Mouse (Mus musculus) kidney, embryonic 15.5 days (tissue): Measurements from ENCODE around the gene Prkcq. TPM values are rescaled to one million over a fixed set of nuclear protein-coding genes. Genes with fewer than 3 reads are reported as not detected.

Experiments used
- ATAC-seq: fragments of 200-750 bp; cut with Nextera tagmentation; replicated peaks from 2 replicates; pipeline ENCODE4 v1.8.0; 2017; ENCODE audit warnings: moderate TSS enrichment; ENCODE audit not compliant: low FRiP score
- H3K27ac ChIP-seq: fragments of 300-500 bp; sonication (generic); 2 replicates; pipeline ENCODE4 v1.5.1; 2015; ENCODE audit warnings: mild to moderate bottlenecking, inconsistent platforms
- H3K27me3 ChIP-seq: fragments of 300-500 bp; sonication (generic); 2 replicates; pipeline ENCODE4 v1.6.1; 2015; ENCODE audit warnings: inconsistent platforms
- H3K36me3 ChIP-seq: fragments of 300-500 bp; sonication (generic); 2 replicates; pipeline ENCODE4 v1.6.1; 2015; ENCODE audit warnings: inconsistent platforms
- H3K4me1 ChIP-seq: fragments of 300-500 bp; sonication (generic); 2 replicates; pipeline ENCODE4 v1.6.1; 2015; ENCODE audit warnings: inconsistent platforms
- H3K4me2 ChIP-seq: fragments of 300-500 bp; sonication (generic); 2 replicates; pipeline ENCODE4 v1.6.1; 2015; ENCODE audit warnings: moderate library complexity, mild to moderate bottlenecking, inconsistent platforms
- H3K4me3 ChIP-seq: fragments of 300-500 bp; sonication (generic); replicated peaks from 2 replicates; pipeline ENCODE4 v1.5.1; 2015; ENCODE audit warnings: mild to moderate bottlenecking, inconsistent platforms
- H3K9ac ChIP-seq: fragments of 300-500 bp; sonication (generic); 2 replicates; pipeline ENCODE4 v1.6.1; 2015; ENCODE audit warnings: mild to moderate bottlenecking, inconsistent platforms
- H3K9me3 ChIP-seq: fragments of 300-500 bp; sonication (generic); replicated peaks from 2 replicates; pipeline ENCODE4 v1.6.1; 2016; ENCODE audit warnings: inconsistent platforms
- WGBS: fragments of 180-500 bp; shearing (Covaris S2); methylation state at CpG from one replicate; pipeline ENCODE4 v1.1.7; 2015; ENCODE audit warnings: mixed read lengths; 5-methylcytosine and 5-hydroxymethylcytosine counted together
- polyA plus RNA-seq: library from polyadenylated mRNA; unstranded; fragments of >200 nt; fragmentation: Nextera tagmentation; extraction: Ambion mirVana; gene quantifications from 2 replicates; pipeline ENCODE4 v1.2.1, GENCODE M21; 2015

Gene Prkcq
- polyA plus RNA-seq, 1 experiment from 2014 or later, result 3.4 TPM

DNA sequence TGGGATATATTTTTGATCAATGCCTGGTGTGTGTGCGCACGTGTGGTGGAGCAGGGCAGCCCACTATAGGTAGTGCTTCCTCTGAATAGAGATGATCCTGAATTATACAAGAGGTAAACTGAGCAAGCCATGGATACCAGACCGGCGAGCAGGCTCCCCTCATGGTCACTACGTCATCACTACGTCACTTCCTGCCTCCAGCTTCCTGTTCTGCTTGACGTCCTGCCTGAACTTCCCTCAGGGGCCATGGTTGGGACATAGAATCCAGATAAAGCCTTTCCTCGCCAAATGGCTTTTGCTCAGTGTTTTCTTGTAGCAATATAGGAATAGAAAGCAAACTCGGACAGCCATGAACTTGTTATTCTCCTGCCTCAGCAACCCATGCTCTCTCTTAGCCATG lies 33.1 kb downstream of the Prkcq start:
- H3K4me3 ChIP-seq, result no peak overlapping the region
- no peaks in the 10 kb centered on the region for H3K36me3 ChIP-seq
- no peak overlapping the region for H3K9ac ChIP-seq
- H3K4me1 ChIP-seq, result no peaks in the 10 kb centered on the region
- H3K9me3 ChIP-seq, result no peaks in the 10 kb centered on the region
- WGBS, result 85% methylated on average over 9 of the region's 9 CpGs
- H3K27ac ChIP-seq, result no peak overlapping the region
- ATAC-seq, result no peak
- no peaks in the 10 kb centered on the region for H3K27me3 ChIP-seq
- H3K4me2 ChIP-seq, result no peak overlapping the region

DNA sequence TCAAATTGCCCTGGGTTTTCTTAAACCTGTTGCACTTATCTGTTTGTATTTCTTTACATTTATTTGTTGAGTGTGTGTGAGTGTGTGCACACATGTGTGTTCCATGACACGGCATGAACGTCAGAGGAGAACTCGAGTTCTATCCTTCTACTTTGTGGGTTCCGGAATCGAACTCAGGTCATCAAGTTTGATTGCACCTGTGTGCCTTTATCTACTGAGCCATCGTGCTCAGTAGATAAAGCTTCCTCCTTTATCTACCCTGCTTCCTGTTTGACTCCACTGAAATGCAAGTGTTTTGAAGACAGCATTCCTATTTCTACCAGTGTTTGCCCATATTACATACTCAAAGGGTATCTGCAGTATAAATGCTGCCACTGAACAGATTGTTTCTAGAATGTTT lies 33.8 kb downstream of the Prkcq start:
- no peak overlapping the region for H3K9ac ChIP-seq
- no peak overlapping the region for H3K27ac ChIP-seq
- H3K4me1 ChIP-seq, result no peaks in the 10 kb centered on the region
- H3K9me3 ChIP-seq, result no peaks in the 10 kb centered on the region
- 91% methylated on average over 6 of the region's 6 CpGs for WGBS
- H3K4me3 ChIP-seq, result no peak overlapping the region
- no peaks in the 10 kb centered on the region for H3K27me3 ChIP-seq
- H3K4me2 ChIP-seq, result no peak overlapping the region
- no peaks in the 10 kb centered on the region for H3K36me3 ChIP-seq
- no peak for ATAC-seq

DNA sequence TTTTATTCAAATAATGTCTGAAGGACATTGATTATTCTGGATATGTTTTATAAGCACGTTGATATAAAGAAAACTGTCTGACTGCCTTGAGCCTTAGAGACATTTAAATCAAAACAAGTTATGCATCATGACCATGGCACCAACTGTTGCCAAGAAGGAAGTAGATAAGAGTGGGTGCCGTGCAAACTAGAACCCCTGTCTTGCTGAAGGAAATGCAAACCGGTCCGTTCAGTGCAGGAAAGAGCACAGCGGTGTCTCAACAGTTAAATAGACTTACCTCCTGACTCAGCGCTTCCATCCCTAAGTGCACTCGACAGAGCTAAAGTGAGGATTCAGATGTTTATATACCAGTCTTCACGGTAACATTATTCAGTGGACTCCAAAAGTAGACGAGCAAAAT lies 36.4 kb downstream of the Prkcq start:
- H3K27me3 ChIP-seq, result no peaks in the 10 kb centered on the region
- no peak overlapping the region for H3K4me3 ChIP-seq
- WGBS, result 77% methylated on average over 9 of the region's 9 CpGs
- no peaks in the 10 kb centered on the region for H3K9me3 ChIP-seq
- no peaks in the 10 kb centered on the region for H3K36me3 ChIP-seq
- H3K4me2 ChIP-seq, result no peak overlapping the region
- H3K4me1 ChIP-seq, result 0 out of 2 replicates have a peak, but pooled peaks cover 4% of the 10 kb centered on the region
- H3K9ac ChIP-seq, result no peak overlapping the region
- H3K27ac ChIP-seq, result no peak overlapping the region
- no peak for ATAC-seq

GRCm38 (mm10) chr2:11209335-11209734 lies 37.4 kb downstream of the Prkcq start:
- no peak overlapping the region for H3K4me2 ChIP-seq
- H3K9me3 ChIP-seq, result no peaks in the 10 kb centered on the region
- 72% methylated on average over 6 of the region's 6 CpGs for WGBS
- H3K4me3 ChIP-seq, result no peak overlapping the region
- ATAC-seq, result no peak
- no peaks in the 10 kb centered on the region for H3K36me3 ChIP-seq
- no peak overlapping the region for H3K9ac ChIP-seq
- H3K27me3 ChIP-seq, result no peaks in the 10 kb centered on the region
- 0 out of 2 replicates have a peak, but pooled peaks cover 4% of the 10 kb centered on the region for H3K4me1 ChIP-seq
- H3K27ac ChIP-seq, result no peak overlapping the region

DNA sequence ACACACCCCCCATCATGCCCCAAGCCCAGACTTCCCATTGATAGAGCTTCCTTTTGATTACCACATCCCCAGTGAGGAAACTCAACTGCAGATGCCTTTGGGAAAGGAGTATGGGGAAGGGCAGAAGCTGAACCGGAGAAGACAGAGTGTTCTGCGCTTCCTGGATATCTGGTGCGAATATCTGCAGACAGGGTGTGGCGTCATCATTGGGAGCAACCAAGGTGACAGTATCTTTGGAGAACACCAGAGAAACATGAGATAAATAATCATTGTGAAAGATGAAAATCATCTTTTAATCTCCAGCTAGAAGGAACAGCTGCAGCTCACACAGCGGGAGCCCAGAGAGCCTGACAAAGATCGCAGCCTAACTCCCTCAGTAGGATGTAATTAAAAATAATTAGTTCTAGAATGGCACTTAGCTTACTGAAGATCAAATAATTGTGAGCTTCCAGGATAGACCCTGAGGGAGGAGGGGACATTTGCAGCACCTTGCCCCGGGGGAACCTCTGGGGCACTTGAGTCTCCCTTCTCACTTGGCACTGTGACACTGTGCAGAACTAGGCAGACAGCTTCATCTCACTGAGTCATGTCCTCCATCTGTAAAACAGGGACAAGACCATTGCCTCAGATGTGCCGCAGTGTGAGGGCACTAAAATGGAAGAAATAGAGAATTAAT lies 38.5 kb downstream of the Prkcq start:
- Histone ChIP-seq H3K36me3 (no peaks in the 10 kb centered on the region), H3K9me3 (no peaks in the 10 kb centered on the region), H3K4me1 (0 out of 2 replicates have a peak, but pooled peaks cover 4% of the 10 kb centered on the region), H3K4me2 (no peak overlapping the region), H3K27me3 (no peaks in the 10 kb centered on the region), H3K4me3 (no peak overlapping the region), H3K9ac (no peak overlapping the region), H3K27ac (no peak overlapping the region)
- no peak for ATAC-seq
- WGBS, result 77% methylated on average over 8 of the region's 8 CpGs

GRCm38 (mm10) chr2:11211961-11212562 lies 40.2 kb downstream of the Prkcq start:
- no peak overlapping the region for H3K4me2 ChIP-seq
- no peaks in the 10 kb centered on the region for H3K36me3 ChIP-seq
- no peak overlapping the region for H3K4me3 ChIP-seq
- H3K9ac ChIP-seq, result no peak overlapping the region
- WGBS, result 38% methylated on average over 7 of the region's 7 CpGs
- H3K9me3 ChIP-seq, result no peaks in the 10 kb centered on the region
- H3K27me3 ChIP-seq, result no peaks in the 10 kb centered on the region
- H3K27ac ChIP-seq, result no peak overlapping the region
- 0 out of 2 replicates have a peak, but pooled peaks cover 4% of the 10 kb centered on the region for H3K4me1 ChIP-seq
- ATAC-seq, result peak; percentile 83

DNA sequence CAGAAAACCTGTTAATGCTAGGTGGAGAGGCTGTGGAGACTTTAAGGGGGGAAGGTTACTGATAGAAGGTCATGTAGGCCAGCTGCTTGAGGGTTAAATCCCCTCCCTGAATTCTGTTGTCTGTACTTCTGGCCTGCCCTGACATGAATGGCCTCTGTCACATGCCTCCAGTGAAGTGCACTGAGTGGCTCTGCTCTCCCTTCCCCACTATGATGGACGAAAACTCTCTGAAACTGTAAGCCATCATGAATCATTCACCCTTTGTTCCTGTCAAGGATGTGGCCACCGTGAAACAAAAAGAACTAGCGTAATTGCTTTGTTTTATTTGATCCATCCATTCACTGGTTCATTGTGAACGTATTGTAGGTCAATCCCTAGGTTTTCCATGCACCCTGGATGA lies 44.5 kb downstream of the Prkcq start:
- 72% methylated on average over 4 of the region's 4 CpGs for WGBS
- Histone ChIP-seq H3K4me3 (no peak overlapping the region), H3K36me3 (no peaks in the 10 kb centered on the region), H3K4me1 (0 out of 2 replicates have a peak, but pooled peaks cover 4% of the 10 kb centered on the region), H3K27me3 (no peaks in the 10 kb centered on the region), H3K9ac (no peak overlapping the region), H3K27ac (no peak overlapping the region), H3K9me3 (no peaks in the 10 kb centered on the region), H3K4me2 (no peak overlapping the region)
- ATAC-seq, result no peak

DNA sequence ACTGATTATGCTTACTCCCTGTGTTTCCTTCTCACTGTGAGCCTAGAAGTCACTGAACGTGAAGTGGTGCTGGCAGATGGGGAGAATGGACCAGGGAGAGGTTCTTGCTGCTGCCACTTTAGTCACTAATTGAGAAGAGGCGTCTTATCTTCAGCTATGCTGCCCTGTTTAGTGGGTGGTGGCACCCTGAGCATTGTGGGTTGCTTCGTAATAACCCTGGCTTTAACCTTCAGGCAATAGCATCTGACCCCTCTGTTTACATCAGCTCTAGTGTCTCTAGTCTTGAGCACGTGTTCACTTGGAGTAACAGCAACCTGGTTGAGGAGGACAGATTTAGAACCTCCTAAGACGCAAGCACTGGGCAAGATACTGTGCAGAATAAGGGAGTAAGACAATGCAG lies 44.9 kb downstream of the Prkcq start:
- ATAC-seq, result no peak
- H3K9me3 ChIP-seq, result no peaks in the 10 kb centered on the region
- no peak overlapping the region for H3K27ac ChIP-seq
- no peak overlapping the region for H3K4me2 ChIP-seq
- 74% methylated on average over 5 of the region's 5 CpGs for WGBS
- no peaks in the 10 kb centered on the region for H3K36me3 ChIP-seq
- no peak overlapping the region for H3K9ac ChIP-seq
- no peak overlapping the region for H3K4me3 ChIP-seq
- H3K27me3 ChIP-seq, result no peaks in the 10 kb centered on the region
- H3K4me1 ChIP-seq, result 0 out of 2 replicates have a peak, but pooled peaks cover 2% of the 10 kb centered on the region

DNA sequence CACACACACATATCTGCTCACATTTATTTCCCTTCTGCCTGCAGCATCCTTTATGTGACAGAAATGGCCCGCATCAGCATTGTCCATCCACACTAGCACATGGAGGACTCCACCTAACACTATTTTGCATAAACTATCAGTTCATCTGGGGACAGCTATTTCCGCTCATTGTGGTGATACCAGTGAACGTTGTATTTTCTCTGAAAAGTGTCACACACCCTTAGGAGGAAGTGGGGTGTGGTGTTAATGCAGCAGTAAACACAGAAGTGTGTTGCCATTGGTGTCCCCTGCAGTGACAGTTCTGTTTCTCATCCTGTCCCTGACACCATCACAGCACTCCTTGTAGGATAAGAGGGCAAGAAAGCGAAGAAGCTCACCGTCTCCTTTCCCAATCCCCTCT lies 46.2 kb downstream of the Prkcq start:
- no peaks in the 10 kb centered on the region for H3K27me3 ChIP-seq
- no peak overlapping the region for H3K4me2 ChIP-seq
- no peaks in the 10 kb centered on the region for H3K36me3 ChIP-seq
- WGBS, result 79% methylated on average over 5 of the region's 5 CpGs
- H3K27ac ChIP-seq, result no peak overlapping the region
- H3K4me1 ChIP-seq, result no peaks in the 10 kb centered on the region
- no peak for ATAC-seq
- H3K9me3 ChIP-seq, result no peaks in the 10 kb centered on the region
- no peak overlapping the region for H3K9ac ChIP-seq
- no peak overlapping the region for H3K4me3 ChIP-seq

GRCm38 (mm10) chr2:11219262-11219661 lies 47.4 kb downstream of the Prkcq start:
- Histone ChIP-seq H3K4me3 (no peak overlapping the region), H3K9ac (no peak overlapping the region), H3K27ac (no peak overlapping the region), H3K4me1 (no peaks in the 10 kb centered on the region), H3K4me2 (no peak overlapping the region), H3K36me3 (no peaks in the 10 kb centered on the region), H3K9me3 (no peaks in the 10 kb centered on the region), H3K27me3 (no peaks in the 10 kb centered on the region)
- 94% methylated on average over 2 of the region's 2 CpGs for WGBS
- ATAC-seq, result no peak

DNA sequence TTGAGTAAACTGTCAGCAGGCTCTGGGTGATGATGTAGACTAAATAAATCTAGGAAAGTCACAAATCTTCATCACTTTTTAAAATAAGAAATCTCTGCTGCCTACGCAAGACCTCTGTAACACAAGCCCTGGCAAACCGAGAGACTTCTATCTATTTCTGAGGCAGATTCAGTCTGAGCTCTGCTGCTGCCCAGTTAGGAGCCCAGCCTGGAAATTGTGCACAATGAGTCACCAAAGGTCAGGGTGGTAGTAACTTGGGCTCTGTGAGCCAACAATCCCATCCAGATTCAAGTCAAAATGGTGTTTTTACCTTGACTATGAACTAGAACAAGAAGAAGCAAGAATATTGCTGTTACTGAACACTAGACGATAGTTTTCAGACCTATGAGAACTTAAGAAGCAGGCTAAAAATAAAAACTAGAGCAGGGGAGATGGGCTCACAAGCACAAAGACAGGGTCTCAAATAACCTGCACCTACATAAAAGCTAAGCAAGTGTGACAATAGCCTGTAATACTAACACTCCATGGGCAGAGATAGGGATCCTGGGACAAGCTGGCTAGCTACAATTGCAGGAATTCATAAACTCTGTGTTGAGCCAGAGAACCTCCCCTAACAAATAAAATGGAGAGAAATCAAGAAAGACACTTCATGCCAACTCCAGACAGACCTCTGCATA lies 53.0 kb downstream of the Prkcq start:
- H3K4me2 ChIP-seq, result no peak overlapping the region
- peak; percentile 82; the same call in 1 of the 2 replicates for ATAC-seq
- no peak overlapping the region for H3K4me3 ChIP-seq

DNA sequence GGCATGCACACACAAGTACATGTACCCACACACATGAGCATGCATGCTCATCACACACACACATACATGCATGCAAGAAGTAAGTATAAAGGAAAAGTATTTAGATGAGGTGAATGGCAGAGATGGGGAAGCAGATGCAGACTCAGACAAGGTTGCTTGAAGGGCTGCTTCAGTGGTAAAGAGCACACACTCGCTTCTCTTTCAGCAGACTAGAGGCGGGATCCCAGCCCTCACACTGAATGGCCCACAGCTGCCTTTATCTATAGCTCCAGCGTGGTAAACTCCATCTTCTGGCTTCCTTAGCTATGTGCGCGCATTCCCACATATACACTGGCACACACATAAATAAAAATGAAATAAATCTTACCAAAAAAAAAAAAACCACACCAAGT lies 53.6 kb downstream of the Prkcq start:
- no peaks in the 10 kb centered on the region for H3K4me1 ChIP-seq
- no peak overlapping the region for H3K9ac ChIP-seq
- H3K4me2 ChIP-seq, result no peak overlapping the region
- H3K27ac ChIP-seq, result no peak overlapping the region
- 73% methylated on average over 5 of the region's 5 CpGs for whole genome bisulfite sequencing
- no peaks in the 10 kb centered on the region for H3K27me3 ChIP-seq
- no peaks in the 10 kb centered on the region for H3K36me3 ChIP-seq
- no peaks in the 10 kb centered on the region for H3K9me3 ChIP-seq
- no peak overlapping the region for H3K4me3 ChIP-seq
- ATAC-seq, result no peak

More for the DNA sequence above, 53.0 kb downstream of the Prkcq start:
- peak overlapping the region; percentile 25; the same call in 1 of the 2 replicates for H3K27ac ChIP-seq
- H3K4me1 ChIP-seq, result no peaks in the 10 kb centered on the region
- no peaks in the 10 kb centered on the region for H3K27me3 ChIP-seq
- no peak overlapping the region for H3K9ac ChIP-seq
- no peaks in the 10 kb centered on the region for H3K36me3 ChIP-seq
- no peaks in the 10 kb centered on the region for H3K9me3 ChIP-seq
- WGBS, result 67% methylated on average over 3 of the region's 3 CpGs
